Comparison of ENCODE assay signal across 12 mouse cellular contexts in the genomic region with DNA sequence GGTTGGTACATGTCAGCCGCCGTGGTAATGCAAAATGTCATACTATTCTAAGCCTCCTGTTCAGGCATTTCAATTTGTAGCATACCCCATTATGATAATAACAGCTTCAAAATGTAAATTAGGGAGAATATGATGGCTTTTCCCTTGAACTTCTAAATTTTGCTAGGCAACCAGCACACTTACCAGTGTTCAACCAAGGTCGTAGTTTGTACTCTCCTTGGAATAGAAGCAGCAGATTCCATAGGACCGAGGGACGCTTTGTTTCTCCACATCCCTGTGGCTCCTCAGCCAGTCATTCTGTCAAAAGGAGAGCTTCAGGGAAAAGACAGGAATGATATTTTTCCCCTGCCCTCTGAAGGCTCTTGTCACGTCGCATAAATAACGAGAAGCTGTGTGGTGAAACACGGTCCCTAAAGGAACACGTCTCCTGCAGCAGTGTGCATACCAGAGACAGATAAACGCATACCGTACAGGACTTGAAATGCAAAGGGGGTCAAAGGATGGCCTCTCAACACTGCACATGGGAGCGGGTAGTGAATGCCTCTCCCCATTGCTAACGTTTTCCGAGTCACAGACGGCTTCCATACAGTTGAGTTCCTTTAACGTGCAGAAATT.
DNase-seq lines count a peak whose midpoint lies in the region; ATAC-seq and TF ChIP-seq lines count a peak whose summit lies in the region.
"Had no signal": no experiment of that assay in that cellular context is flagged by ENCODE, and none has a peak within 500 bp of the region (broad histone marks: within the 10 kb centered on the region; RNA-seq: fewer than 3 reads in every experiment).

No protein-coding gene starts in this region.

- no peaks in the 10 kb centered on the region for H3K27me3 ChIP-seq in heart, embryonic 14.5 days (ENCODE audit: control insufficient read depth, insufficient read depth, low read length)
- H3K27me3 ChIP-seq in forebrain, embryonic 15.5 days, result no peaks in the 10 kb centered on the region
- H3K27me3 ChIP-seq in midbrain, embryonic 14.5 days (ENCODE audit: control insufficient read depth, insufficient read depth, low read length), result no peaks in the 10 kb centered on the region
- H3K27me3 ChIP-seq in liver, embryonic 11.5 days (replicated peaks; ENCODE audit: control insufficient read depth, insufficient read depth, low read length), result no peaks in the 10 kb centered on the region
- H3K27me3 ChIP-seq: Patski had no signal

- no peak for DNase-seq in heart, adult 11 months
- DNase-seq in midbrain, embryonic 14.5 days, result peak; percentile 55
- DNase-seq in thymus, postnatal 36 days, result no peak
- DNase-seq in liver, embryonic 11.5 days (ENCODE audit: low spot score), result no peak
- DNase-seq: adrenal gland, adult 2 months; kidney, postnatal 4 days had no signal

- H3K36me3 ChIP-seq in heart, embryonic 14.5 days (ENCODE audit: control insufficient read depth, insufficient read depth, low read length), result no peaks in the 10 kb centered on the region
- H3K36me3 ChIP-seq in forebrain, embryonic 15.5 days, result 0 out of 2 replicates have a peak, but pooled peaks cover 7% of the 10 kb centered on the region
- peaks cover 15% of the 10 kb centered on the region for H3K36me3 ChIP-seq in midbrain, embryonic 14.5 days (ENCODE audit: control insufficient read depth, insufficient read depth, low read length)
- H3K36me3 ChIP-seq in liver, embryonic 11.5 days (ENCODE audit: control insufficient read depth, insufficient read depth, low read length), result no peaks in the 10 kb centered on the region

- no peak for TF ChIP-seq CTCF in cortical plate, adult 2 months (IDR thresholded peaks at IDR 0.05; ENCODE audit: extremely low read depth, insufficient read depth, low read length)

- peaks cover 2 to 3% of the 10 kb centered on the region in 2 experiments; a peak in 2 of 4 replicates for H3K4me1 ChIP-seq in heart, embryonic 14.5 days (ENCODE audit: control insufficient read depth in 2 of 2, insufficient read depth in 2 of 2, low read length in 2 of 2)
- peaks cover 8% of the 10 kb centered on the region for H3K4me1 ChIP-seq in cortical plate, adult 2 months (ENCODE audit: control insufficient read depth, insufficient read depth, low read length)
- peaks cover 20% of the 10 kb centered on the region for H3K4me1 ChIP-seq in forebrain, embryonic 15.5 days
- peaks cover 52% of the 10 kb centered on the region for H3K4me1 ChIP-seq in midbrain, embryonic 14.5 days (ENCODE audit: control insufficient read depth, insufficient read depth, low read length)
- no peaks in the 10 kb centered on the region for H3K4me1 ChIP-seq in liver, embryonic 11.5 days (replicated peaks; ENCODE audit: control insufficient read depth, insufficient read depth, low read length)

- no peak for TF ChIP-seq POLR2A in cortical plate, adult 2 months (IDR thresholded peaks at IDR 0.05; ENCODE audit: extremely low read depth, insufficient read depth, low read length)

- 37% methylated on average over 17 of the region's 17 CpGs for WGBS in heart, embryonic 14.5 days
- 65% methylated on average over 17 of the region's 17 CpGs for WGBS in forebrain, embryonic 15.5 days
- WGBS in midbrain, embryonic 14.5 days, result 44% methylated on average over 17 of the region's 17 CpGs
- 76% methylated on average over 17 of the region's 17 CpGs for WGBS in liver, embryonic 11.5 days

- H3K27ac ChIP-seq in heart, embryonic 14.5 days (replicated peaks in 1 of 2; ENCODE audit: control insufficient read depth in 1 of 2, insufficient read depth in 1 of 2, low read depth in 2 of 2, low read length in 2 of 2), result no peak overlapping the region
- H3K27ac ChIP-seq in cortical plate, adult 2 months (ENCODE audit: insufficient read depth, low read length), result peak overlapping the region; percentile 53
- H3K27ac ChIP-seq in forebrain, embryonic 15.5 days (replicated peaks), result peak overlapping the region; percentile 77
- peak overlapping the region; percentile 85 for H3K27ac ChIP-seq in midbrain, embryonic 14.5 days (replicated peaks; ENCODE audit: low read depth, low read length)
- no peak overlapping the region for H3K27ac ChIP-seq in liver, embryonic 11.5 days (ENCODE audit: low read depth, low read length)

- no peaks in the 10 kb centered on the region for H3K9me3 ChIP-seq in heart, embryonic 14.5 days (ENCODE audit: control insufficient read depth, low read length)
- no peaks in the 10 kb centered on the region for H3K9me3 ChIP-seq in forebrain, embryonic 15.5 days
- no peaks in the 10 kb centered on the region for H3K9me3 ChIP-seq in midbrain, embryonic 14.5 days (ENCODE audit: control insufficient read depth, low read length)
- H3K9me3 ChIP-seq in liver, embryonic 11.5 days (ENCODE audit: control insufficient read depth, low read length), result no peaks in the 10 kb centered on the region

- ATAC-seq in heart, embryonic 14.5 days (ENCODE audit: insufficient number of reproducible peaks, insufficient read depth, low FRiP score, low read depth), result no peak
- peak; percentile 62; the same call in 1 of the 2 replicates for ATAC-seq in forebrain, embryonic 15.5 days (replicated peaks)
- peak; percentile 51; the same call in 1 of the 2 replicates for ATAC-seq in midbrain, embryonic 14.5 days (ENCODE audit: low FRiP score, low TSS enrichment)
- ATAC-seq in monocyte, adult 5-6 weeks (replicated peaks; ENCODE audit: insufficient number of reproducible peaks, low FRiP score, low TSS enrichment, poor library complexity, severe bottlenecking), result no peak
- ATAC-seq in liver, embryonic 11.5 days (replicated peaks; ENCODE audit: low FRiP score), result no peak
- ATAC-seq: CD4-positive, CD25-positive, alpha-beta regulatory T cell, adult 4 months; Patski had no signal

- peak overlapping the region; percentile 58 for H3K4me2 ChIP-seq in heart, embryonic 14.5 days (ENCODE audit: low read length)
- H3K4me2 ChIP-seq in forebrain, embryonic 15.5 days (replicated peaks), result peak overlapping the region; percentile 8; the same call in 1 of the 2 replicates
- peak overlapping the region; percentile 27 for H3K4me2 ChIP-seq in midbrain, embryonic 14.5 days (ENCODE audit: low read length)
- H3K4me2 ChIP-seq in liver, embryonic 11.5 days, result no peak overlapping the region

- peak overlapping the region; percentile 20 to 21; a peak in 2 of 4 replicates for H3K4me3 ChIP-seq in heart, embryonic 14.5 days (ENCODE audit: control insufficient read depth in 1 of 2, insufficient read depth in 1 of 2, low read depth in 1 of 2, low read length in 2 of 2)
- H3K4me3 ChIP-seq in cortical plate, adult 2 months (ENCODE audit: insufficient read depth, low read length), result no peak overlapping the region
- H3K4me3 ChIP-seq in forebrain, embryonic 15.5 days, result no peak overlapping the region
- 0 out of 2 replicates have a peak overlapping the region, but pooled peaks have one; percentile 9 for H3K4me3 ChIP-seq in midbrain, embryonic 14.5 days (replicated peaks; ENCODE audit: low read depth, low read length)
- no peak overlapping the region for H3K4me3 ChIP-seq in liver, embryonic 11.5 days (ENCODE audit: low read depth, low read length)

- H3K9ac ChIP-seq in heart, embryonic 14.5 days (ENCODE audit: low read length), result no peak overlapping the region
- H3K9ac ChIP-seq in forebrain, embryonic 15.5 days (replicated peaks), result no peak overlapping the region
- H3K9ac ChIP-seq in midbrain, embryonic 14.5 days (replicated peaks; ENCODE audit: low read length), result peak overlapping the region; percentile 23; the same call in 1 of the 2 replicates
- H3K9ac ChIP-seq in liver, embryonic 11.5 days (ENCODE audit: low read depth, low read length), result no peak overlapping the region

Comparison
In these comparisons a context has a peak if more than half of its experiments do, and no peak if none do; other contexts are left out.
1. ATAC-seq: peak in forebrain, embryonic 15.5 days (single experiment) and midbrain, embryonic 14.5 days (single experiment); none in heart, embryonic 14.5 days (single experiment), monocyte, adult 5-6 weeks (single experiment) and liver, embryonic 11.5 days (single experiment).
2. H3K27ac ChIP-seq: peak in cortical plate, adult 2 months (single experiment), forebrain, embryonic 15.5 days (single experiment) and midbrain, embryonic 14.5 days (single experiment); none in heart, embryonic 14.5 days (0 of 2) and liver, embryonic 11.5 days (single experiment).
3. H3K4me3 ChIP-seq: peak in heart, embryonic 14.5 days (2 of 2) and midbrain, embryonic 14.5 days (single experiment); none in cortical plate, adult 2 months (single experiment), forebrain, embryonic 15.5 days (single experiment) and liver, embryonic 11.5 days (single experiment).